Mouse (Mus musculus) bone marrow, adult 2 months (tissue): ENCODE measurements around the gene Mrps17.

Experiments used
- CTCF ChIP-seq: fragments of 200-500 bp; IDR thresholded peaks from 2 replicates; pipeline ENCODE4 v1.5.1; 2011; ENCODE audit warnings: low read length, control low read depth; ENCODE audit not compliant: control insufficient read depth, insufficient read depth
- POLR2A ChIP-seq: fragments of 200-500 bp; IDR thresholded peaks from 2 replicates; pipeline ENCODE4 v1.6.1; 2011; ENCODE audit warnings: low read depth, mild to moderate bottlenecking, control low read depth, low read length, borderline replicate concordance; ENCODE audit not compliant: control insufficient read depth

DNA sequence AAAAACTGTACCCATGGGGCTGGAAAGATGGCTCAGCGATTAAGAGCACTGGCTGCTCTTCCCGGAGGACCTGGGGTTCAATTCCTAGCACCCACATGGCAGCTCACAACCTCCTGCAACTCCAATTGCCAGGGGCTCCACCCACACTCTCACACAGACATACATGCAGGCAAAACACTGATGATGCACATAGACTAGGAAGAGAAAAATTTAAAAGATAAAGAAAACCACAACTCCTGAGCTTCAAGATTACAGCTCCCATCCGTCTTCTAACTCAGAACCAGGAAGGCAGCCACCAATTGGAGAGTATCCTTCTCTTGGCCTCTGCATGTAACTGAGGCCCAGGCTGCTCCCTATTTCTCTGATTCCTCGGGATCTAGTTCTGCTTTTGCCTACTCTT is 9.0 kb downstream of the Mrps17 start:
- no peak for TF ChIP-seq CTCF
- TF ChIP-seq POLR2A: no peak
